Mouse (Mus musculus) forelimb bud, embryonic 11.5 days (tissue): ENCODE results near the gene Serpina3m.
A peak's percentile ranks its signal among the peaks of the same experiment; 100 is the strongest.
"Not testable (repeated sequence)": the region's sequence is repeated elsewhere in the genome, so short reads cannot be mapped to it uniquely, and the experiment has no call there.

Source experiments
- DNase-seq: peaks from one replicate; pipeline ENCODE4 v3.0.0-alpha.2; 2012; ENCODE audit warnings: low read depth, low spot score

Serpina3m gene

DNA sequence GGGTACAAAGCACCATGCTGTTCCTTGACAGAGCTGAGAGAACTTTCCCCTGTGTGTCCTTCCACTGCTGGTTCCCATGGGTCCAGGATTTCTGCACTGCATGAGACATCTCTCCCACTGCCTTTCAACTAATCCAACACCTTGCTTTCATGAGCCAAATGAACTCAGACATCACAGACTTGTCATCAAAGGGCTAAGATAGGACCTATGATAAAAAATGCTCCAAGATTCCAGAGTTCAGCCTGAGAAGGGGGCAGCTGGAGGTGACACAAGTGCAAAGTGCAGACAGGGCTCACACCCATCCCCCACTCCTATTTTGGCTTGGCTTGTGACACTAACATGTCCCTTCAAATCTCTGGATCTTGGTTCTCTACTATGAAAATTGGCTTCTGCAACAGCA lies 50.2 kb downstream of the Serpina3m start:
- no peak for DNase-seq

DNA sequence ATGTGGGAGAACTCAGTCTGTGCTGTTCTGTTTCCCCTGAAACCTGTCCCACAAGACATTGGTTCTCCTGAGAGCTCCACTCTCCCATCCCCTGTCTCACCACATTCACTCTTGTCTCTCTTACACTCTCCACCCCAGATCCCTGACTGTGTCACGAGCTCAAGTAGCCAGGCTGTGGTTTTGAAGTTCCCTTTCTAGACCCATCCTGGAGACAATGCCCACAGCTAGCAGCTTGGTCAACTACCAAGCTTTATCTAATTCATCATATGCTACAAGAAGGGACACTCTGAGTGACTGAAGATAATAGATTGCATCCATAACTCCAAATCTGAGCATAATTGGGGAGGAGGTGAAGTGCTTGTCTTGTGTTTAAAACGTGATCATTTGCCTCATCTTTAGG lies 52.8 kb downstream of the Serpina3m start:
- not testable (repeated sequence) for DNase-seq

DNA sequence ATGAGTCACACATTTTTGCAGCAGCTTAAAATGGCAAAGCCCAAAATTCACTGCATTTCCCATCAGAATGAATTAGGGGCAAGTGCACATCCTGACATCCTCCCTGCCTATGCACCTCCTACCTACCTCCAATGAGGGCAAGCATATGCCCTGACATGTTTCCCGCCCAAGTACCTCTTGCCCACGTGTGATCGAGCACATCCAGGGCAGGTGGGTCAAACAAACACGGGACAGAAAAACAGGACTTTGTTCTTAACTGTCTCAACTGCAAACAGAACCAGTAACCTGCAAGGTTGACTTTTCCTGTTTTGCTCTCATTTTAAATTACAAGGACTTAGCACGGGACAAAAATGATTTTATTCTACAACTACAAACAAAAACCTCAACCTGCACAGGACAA lies 65.7 kb downstream of the Serpina3m start:
- no peak for DNase-seq

DNA sequence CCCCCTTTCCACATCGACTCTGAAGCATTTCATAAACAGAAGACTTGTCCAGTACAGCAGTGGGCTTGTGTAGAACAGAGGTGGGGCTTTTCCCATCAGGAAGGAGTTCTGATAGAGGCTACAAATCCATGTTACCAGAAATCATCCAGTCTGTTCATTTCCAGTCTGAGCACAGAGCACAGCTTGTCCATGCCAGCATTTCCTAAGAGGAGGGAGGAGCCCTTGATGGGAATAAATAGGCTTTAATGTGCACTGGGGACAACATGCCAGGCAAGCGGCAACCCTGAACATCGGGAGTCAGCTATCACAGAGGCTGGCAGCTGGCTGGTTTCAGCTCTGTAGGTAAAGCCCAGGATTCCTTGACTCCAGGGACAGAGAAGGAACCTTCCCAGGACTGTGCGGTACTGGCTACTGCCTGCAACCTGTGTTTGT lies 68.2 kb downstream of the Serpina3m start, which contains the start of gene Serpina3n:
Gene Serpina3n, plus strand, starts transcription at position 276 of the 432 bp plus-strand sequence.
- no peak for DNase-seq

DNA sequence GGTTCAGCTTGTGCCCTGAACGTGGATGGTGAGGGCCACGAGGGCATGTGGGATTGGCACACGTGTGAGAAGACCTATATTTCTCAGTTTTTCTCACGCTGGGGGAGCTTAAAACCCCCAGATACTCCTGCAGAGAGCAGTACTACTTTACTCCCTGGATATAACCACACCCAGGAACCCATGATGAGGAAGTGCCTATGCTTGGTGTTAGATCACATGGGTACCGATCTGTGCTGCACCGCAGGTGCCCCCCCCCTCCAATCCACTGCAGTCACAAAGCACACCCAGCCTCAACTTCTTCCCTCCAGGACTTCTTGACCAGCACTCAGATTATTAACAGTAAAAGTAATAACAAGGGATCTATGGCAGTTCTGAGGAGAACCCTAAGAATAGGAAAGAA lies 74.2 kb downstream of the Serpina3m start:
- no peak for DNase-seq

DNA sequence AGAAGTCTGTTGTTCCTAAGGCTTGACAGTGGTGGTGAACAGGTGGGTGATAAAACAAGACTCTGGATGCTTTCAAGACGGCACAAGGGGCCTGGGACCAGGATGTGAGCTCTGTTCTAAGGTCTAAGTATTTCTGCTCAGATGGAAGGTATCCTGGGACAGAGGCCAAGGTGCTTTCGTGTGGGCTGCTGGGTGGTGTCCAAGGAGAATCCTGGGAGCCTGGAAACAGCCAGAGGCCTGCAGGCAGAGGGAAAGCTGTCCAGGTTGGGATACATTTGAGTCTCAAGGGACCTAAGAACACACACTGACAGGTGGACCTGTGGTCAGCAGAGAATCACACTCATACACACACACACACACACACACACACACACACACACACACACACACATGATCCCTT lies 76.3 kb downstream of the Serpina3m start:
- no peak for DNase-seq

DNA sequence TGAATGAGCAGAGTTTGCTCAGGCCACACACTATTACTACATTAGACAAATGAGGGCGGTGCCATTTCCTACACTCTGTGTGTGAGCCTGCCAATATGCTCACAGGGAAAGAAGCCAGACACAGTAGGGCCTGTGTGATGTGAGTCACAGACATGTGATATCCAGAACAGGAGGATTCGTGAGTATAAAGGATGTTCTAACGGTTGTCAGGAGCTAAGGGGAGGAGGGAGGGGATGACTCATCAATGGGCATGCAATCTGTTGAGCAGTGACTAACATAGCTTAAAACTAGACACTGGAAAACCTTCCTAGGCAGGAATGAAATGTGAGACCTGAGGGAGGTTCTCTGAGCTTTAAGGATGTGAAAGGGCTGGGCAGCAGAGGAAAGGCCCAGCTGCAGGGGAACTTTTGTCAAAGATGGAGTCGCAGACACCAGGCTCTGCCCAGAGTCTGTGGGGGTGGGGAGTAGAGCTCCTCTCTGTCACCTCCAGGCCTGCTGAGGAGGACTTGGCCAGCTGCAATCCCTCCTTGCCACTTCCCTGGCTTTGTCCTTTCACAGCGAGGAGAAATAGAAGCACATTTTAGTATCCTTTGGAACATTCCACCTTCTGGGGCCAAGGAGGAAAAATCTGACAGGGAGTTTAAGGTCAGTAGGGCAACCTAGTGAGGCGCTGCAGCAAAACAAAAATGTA lies 77.5 kb downstream of the Serpina3m start:
- DNase-seq, result no peak

DNA sequence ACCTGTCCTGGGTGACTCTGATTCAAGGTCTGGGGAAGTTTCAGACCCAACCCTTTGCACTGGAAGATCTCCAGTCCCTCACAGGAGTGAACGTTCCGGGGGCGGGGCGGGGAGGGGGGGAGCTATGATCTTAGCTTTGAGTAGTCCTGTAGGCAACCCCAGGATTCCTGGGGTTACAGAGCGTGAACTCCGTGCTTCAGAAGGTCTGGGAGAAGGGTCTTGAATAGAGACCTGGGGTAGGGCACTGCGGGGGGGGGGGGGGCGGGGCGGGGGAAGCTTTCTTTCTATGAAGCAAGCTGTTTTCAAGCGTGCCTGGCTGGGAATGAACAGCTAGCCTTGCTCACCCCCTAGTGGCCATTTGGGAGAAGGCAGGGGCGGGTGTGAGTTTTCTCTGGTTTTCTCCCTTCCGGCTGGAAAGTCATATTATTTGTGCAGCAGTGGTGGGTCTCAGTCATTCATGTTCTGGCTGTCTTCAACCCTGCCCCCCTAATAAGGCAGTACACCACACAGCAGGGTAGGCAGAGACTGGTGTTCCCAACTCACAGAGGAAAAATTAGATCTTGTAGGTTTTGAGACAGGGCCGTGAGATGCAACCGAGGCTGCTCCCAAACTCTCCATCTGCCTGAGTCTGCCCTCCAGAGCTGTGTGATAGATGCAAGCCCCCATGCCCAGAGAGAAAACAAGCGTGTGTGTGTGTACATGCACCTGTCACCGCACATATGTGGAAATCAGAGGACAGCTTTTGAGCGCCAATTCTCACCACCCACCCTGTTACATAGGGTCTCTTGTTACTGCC lies 80.3 kb downstream of the Serpina3m start:
- DNase-seq, result peak; percentile 81

DNA sequence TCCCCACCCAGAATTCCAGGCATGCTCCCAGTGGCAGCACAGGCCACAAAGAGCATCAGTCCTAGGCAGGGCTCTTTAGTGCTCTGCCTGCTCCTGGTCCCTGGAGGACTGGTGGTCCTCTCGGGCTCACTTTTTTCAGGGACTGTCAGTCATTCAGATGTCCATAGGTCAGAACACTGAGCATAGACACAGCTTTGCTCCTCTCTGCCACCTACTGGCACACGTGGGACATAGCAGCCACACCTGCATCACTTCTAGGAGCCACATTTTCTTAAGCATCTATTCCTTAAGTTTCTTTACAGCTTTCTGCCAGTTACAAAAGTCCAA lies 80.8 kb downstream of the Serpina3m start:
- DNase-seq, result no peak

DNA sequence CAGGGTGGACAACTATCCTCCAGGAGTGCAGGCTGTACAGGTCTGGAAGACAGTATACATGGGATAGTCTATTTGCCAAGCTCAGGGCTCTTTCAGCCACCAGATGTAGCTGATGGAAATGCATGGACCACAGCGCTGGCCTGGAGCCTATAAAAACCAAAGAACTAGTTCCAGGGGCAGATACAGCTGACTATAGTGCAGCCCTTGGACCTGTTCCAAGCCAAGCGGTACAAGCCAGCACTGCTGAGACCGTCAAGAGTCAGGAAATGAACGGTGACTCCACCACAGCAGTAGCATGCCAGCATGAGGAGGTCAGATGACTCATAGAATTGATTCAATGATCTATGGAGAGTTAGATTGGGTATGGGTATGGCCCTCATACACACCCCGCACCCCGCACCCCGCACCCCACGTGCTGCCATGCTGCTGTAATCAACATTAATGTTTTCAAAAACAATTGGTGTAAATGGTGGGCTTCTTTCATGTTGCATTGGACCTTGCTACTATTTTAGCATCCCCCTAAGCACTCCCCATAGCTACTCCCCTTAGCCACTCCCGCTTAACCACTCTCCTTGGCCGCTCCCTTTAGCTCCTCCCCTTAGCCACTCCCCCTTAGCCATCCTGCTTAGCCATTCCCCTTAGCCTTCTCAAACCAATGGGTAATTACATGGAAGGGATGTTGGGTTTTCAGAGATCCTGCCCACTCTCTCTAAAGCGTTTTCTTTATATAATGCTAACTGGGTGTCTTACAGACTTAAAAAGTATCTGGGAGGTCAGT lies 84.5 kb downstream of the Serpina3m start:
- DNase-seq, result no peak

DNA sequence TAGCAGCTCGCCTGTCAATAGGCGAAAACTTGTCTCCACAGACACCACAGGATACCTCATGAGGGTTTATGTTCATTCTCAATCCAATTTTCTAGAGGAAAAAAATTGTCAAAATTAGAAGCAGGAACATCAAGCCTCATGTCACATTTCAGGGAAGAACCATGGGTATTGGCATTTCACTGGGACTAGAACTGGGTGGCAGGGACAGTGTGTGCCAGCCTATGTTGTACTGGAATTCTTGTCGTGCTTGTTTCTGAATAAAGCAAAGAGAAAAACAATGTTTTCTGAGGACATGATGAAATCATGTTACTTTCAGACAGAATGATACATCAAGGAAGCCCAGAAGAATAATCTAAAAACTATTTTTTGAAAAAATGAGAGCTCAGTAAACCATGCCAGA lies 87.3 kb downstream of the Serpina3m start:
- no peak for DNase-seq

DNA sequence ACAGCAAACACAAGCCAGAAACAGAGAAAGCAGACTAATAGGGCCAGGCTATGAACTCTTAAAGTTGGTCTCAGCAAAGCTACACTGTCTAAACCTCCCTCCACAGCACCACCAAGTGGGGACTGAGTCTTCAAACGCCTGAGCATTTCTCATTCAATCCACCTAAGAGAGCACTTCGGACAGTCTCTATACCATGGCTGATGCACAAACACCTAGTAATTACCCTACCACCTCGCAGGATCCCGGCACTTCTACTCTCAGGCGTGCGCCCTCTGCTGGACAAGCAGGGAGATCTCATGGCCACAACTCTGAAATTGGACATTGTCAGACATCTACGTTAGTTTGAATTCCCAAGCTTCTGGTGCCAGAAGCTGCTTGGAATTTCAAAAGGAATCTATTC lies 88.6 kb downstream of the Serpina3m start:
- DNase-seq, result peak; percentile 61

DNA sequence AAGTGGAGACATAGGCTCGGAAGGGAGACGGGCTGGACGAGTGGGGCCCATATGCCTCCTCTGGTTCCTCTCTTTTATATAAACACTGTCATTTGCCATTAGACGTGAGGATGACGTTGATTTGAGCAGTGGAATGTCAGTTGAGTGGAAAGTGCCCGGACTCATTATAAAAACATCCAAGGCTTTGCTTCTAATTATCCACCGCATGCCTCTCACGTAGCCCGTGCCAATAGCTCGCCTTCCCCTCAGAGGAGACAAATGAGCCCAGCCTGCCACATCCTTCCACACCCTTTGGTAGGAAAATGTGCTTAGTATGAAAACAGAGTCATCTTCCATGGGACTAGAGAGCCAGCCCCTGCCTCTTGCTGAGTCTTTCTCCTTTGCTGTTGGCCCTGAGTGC lies 93.1 kb downstream of the Serpina3m start:
- no peak for DNase-seq

DNA sequence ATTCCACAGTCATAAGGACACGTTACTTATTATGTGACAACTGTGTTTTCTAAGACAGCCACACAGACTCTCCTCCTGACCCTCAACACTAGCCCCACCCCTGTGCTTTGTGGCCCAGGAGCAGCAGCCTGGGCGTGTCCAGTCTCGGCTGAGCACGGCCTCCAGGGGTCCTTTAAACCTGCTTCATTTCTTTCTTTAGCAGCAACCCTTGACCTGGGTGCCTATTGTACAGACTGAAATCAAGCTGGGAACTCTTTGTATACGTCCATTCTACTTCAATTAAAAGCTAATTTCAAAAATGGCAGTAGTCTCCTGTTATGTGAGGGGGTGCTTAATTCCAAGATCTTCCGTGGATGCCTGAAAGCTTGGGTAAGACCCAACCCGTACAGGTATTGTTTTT lies 94.9 kb downstream of the Serpina3m start:
- DNase-seq, result no peak

DNA sequence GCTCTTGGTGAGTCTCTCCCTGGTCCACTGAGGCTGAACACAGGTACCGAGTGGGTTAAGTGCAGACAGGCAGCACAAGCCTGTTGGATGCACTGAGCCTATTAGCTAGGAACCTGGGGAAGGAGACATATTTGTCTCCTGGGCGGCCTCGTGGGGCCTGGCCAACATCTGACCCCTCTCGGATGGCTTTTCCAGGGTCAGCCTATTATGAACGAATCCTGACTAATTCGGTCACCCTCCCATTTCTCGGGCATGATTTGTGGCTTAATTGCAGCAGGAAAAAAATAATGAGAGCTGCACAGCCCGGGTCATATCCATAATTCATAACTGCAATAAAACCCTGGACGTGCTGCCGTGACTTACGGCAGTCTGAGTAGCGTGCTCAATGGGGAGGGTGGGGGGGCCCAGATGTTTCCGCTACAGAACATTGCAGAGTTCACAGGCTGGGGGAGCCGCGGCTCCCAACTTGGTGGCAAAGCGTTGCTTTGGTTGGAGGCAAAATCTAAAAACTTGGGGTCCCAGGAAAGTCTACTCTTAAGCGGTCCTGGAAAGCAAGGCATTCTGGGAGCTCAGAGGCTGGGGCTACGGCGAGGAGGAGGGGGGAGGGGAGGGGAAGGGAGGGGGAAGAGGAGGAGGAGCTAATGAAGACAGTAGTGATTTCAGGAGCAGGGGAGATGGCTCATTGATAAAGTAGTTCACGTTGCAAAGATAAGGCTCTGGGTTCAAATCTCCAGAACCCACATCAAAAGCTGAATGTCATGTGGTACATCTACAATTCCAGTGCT lies 95.9 kb downstream of the Serpina3m start:
- peak; percentile 51 for DNase-seq

DNA sequence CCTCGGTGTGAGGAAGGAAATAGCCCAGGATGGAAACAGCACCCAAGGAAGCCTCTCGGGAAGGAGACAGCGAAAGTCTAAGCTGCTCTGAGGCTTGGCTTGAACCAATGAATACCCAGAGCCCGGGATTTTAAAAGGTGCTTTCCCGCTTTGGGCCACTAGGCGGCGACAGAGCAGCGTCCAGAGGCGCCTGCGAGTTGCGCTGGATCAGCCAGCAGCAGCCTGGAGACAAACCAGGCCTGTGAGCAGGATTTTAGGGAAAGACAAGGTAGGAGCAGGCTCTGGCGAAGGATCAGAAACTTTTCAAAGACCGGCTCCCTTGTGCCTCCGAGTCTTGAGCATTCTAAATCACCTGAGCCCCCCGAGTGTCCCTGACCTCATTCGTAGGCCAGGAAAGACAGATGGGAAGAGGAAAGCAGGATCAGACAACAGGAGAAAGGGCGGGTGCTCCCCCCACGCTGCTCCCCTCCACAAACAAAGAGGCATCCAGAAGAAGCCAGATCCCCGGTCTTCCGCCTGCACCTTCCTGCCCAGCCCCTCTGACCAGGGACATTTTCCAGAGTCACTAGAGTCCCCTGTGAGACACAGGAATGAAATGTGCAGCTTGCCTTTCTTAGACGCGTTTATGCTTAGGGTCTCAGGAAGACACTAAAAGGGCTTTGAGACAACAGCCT lies 101.9 kb downstream of the Serpina3m start:
- peak; percentile 90 for DNase-seq

DNA sequence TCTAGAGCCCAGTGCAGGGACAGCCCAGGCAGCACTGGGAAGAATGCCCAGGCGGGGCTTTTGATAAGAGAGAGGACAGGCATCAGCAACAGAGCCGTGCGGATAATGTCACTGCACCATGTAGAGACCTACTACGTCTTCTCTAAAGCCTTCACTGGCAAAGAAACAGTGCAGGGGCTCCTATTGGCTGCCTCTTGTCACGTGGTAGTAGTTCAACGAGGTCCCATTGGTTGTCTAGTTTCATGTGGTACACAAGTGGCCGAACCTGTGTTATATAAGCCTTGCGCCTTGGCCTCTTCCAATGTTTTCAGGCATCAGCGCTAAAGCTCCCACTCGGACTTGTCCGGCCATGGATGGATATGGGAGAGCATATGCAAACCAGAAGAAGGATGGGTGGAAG lies 105.4 kb downstream of the Serpina3m start:
- no peak for DNase-seq
